Mouse (Mus musculus) E14TG2a.4 (cell line): ENCODE measurements at regions not wholly inside any gene's neighbourhood (a gene's known extent, or its start where the extent isn't known, plus 50 kb on each side); places are given as distances from the start of the nearest gene placed in this dataset.

ENCODE experiments used
- CTCF ChIP-seq: conservative IDR thresholded peaks from 2 replicates; pipeline ENCODE4 v1.5.1; 2014; ENCODE audit warnings: low read length
- POU5F1 ChIP-seq: IDR thresholded peaks from 2 replicates; pipeline ENCODE4 v1.6.1; 2014; ENCODE audit warnings: low read length, borderline replicate concordance

- TF ChIP-seq CTCF (no peak), POU5F1 (no peak)
Measured at GRCm38 (mm10) chr13:99128979-99129378, 55.6 kb upstream of the Zfp366 start.
